Mouse (Mus musculus) kidney, adult 2 months (tissue): ENCODE measurements at regions not wholly inside any gene's neighbourhood (a gene's known extent, or its start where the extent isn't known, plus 50 kb on each side); places are given as distances from the start of the nearest gene placed in this dataset.

ENCODE experiments used
- CTCF ChIP-seq: fragments of 200-500 bp; conservative IDR thresholded peaks from 2 replicates; pipeline ENCODE4 v1.5.1; 2011; ENCODE audit warnings: low read depth, mild to moderate bottlenecking, control low read depth, low read length, moderate library complexity, mixed read lengths; ENCODE audit not compliant: insufficient read depth, insufficient read length
- POLR2A ChIP-seq: fragments of 200-500 bp; IDR thresholded peaks from one replicate; pipeline ENCODE4 v1.6.1; 2011; ENCODE audit warnings: low read depth, low read length, control low read depth

DNA sequence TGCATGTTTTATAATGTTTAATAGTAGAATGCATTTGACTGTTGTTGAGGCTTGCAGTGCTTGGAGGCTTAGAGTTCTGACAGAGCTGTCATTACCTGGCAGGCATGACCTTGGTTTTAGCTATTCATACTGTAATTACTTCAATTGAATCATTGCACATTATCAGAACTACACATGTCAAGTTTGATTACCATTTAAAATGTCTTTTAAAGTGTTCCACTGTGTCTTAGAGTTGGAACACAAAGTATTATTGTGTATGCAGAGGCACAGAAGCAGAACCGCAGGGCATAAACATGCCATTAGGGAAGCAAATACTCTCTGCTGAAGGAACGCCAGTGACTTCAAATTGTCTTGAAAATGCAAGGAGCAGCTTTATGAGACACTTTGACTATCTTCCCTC is 493.7 kb upstream of the Pcdh17 start:
- TF ChIP-seq POLR2A = no peak
- TF ChIP-seq CTCF = no peak
